Mouse (Mus musculus) forebrain, postnatal 0 days (tissue): Measurements from ENCODE around the gene Sun2. TPM values are rescaled to one million over a fixed set of nuclear protein-coding genes. Genes with fewer than 3 reads are reported as not detected.

Source experiments
- ATAC-seq: fragments of 200-750 bp; cut with Nextera tagmentation; 2 replicates; pipeline ENCODE4 v1.8.0; 2017; ENCODE audit warnings: mild to moderate bottlenecking, moderate library complexity
- DNase-seq: peaks from one replicate; pipeline ENCODE4 v3.0.0-alpha.2; 2015
- H3K27ac ChIP-seq: fragments of 300-500 bp; sonication (generic); 2 replicates; pipeline ENCODE4 v1.5.1; 2014; ENCODE audit warnings: low read depth, mild to moderate bottlenecking, antibody characterized with exemption, low read length, moderate library complexity, mixed read lengths
- H3K27me3 ChIP-seq: fragments of 300-500 bp; sonication (generic); 2 replicates; pipeline ENCODE4 v1.6.1; 2014; ENCODE audit warnings: mild to moderate bottlenecking, low read length, mixed read lengths; ENCODE audit not compliant: insufficient read depth
- H3K36me3 ChIP-seq: fragments of 300-500 bp; sonication (generic); 2 replicates; pipeline ENCODE4 v1.6.1; 2014; ENCODE audit warnings: mild to moderate bottlenecking, moderate library complexity; ENCODE audit not compliant: insufficient read depth
- H3K4me1 ChIP-seq: fragments of 300-500 bp; sonication (generic); 2 replicates; pipeline ENCODE4 v1.6.1; 2014; ENCODE audit warnings: antibody characterized with exemption; ENCODE audit not compliant: insufficient read depth
- H3K4me2 ChIP-seq: fragments of 300-500 bp; sonication (generic); 2 replicates; pipeline ENCODE4 v1.6.1; 2014; ENCODE audit warnings: low read depth, mild to moderate bottlenecking, moderate library complexity
- H3K4me3 ChIP-seq: fragments of 300-500 bp; sonication (generic); 2 replicates; pipeline ENCODE4 v1.5.1; 2014; ENCODE audit warnings: low read depth, low read length, mixed read lengths
- H3K9ac ChIP-seq: fragments of 300-500 bp; sonication (generic); 2 replicates; pipeline ENCODE4 v1.6.1; 2014; ENCODE audit warnings: mild to moderate bottlenecking
- H3K9me3 ChIP-seq: fragments of 300-500 bp; sonication (generic); 2 replicates; pipeline ENCODE4 v1.6.1; 2016; ENCODE audit warnings: low read length
- CTCF ChIP-seq: sonication (generic); IDR thresholded peaks from 2 replicates; pipeline ENCODE4 v1.5.1; 2016; ENCODE audit warnings: antibody characterized with exemption, control low read depth, low read depth
- WGBS: fragments of 180-500 bp; shearing (Covaris S2); extraction: QIAGEN DNeasy Blood & Tissue Kit; methylation state at CpG from one replicate; pipeline ENCODE4 v1.1.7; 2014; 5-methylcytosine and 5-hydroxymethylcytosine counted together
- polyA plus RNA-seq: library from polyadenylated mRNA; unstranded; fragments of >200 nt; fragmentation: Nextera tagmentation; extraction: Ambion mirVana; gene quantifications from 2 replicates; pipeline ENCODE4 v1.2.1, GENCODE M21; 2015
- total RNA-seq: library from RNA; depleted of rRNA; stranded (reverse); fragments of >200 nt; gene quantifications from 2 replicates; pipeline ENCODE4 v1.2.3, GENCODE M21; 2014

Sun2 gene
- total and polyA plus RNA-seq, 2 experiments from 2014 or later = 3.7 to 56.4 TPM

- DNase-seq (no peak), ATAC-seq (peak; percentile 6; the same call in 1 of the 2 replicates)
- Histone ChIP-seq H3K4me1 (peaks cover 16% of the 10 kb centered on the region; the same call in 1 of the 2 replicates), H3K36me3 (peaks cover 30% of the 10 kb centered on the region), H3K9me3 (no peaks in the 10 kb centered on the region), H3K4me3 (no peak overlapping the region), H3K9ac (no peak overlapping the region), H3K4me2 (no peak overlapping the region), H3K27me3 (no peaks in the 10 kb centered on the region), H3K27ac (peak overlapping the region; percentile 36; the same call in 1 of the 2 replicates)
- 59% methylated on average over 10 of the region's 10 CpGs for WGBS
- no peak for TF ChIP-seq CTCF
Measured at GRCm38 (mm10) chr15:79766168-79766567, 23.8 kb upstream of the Sun2 start.

- no peaks in the 10 kb centered on the region for H3K9me3 ChIP-seq
- 65% methylated on average over 2 of the region's 2 CpGs for WGBS
- H3K27me3 ChIP-seq = no peaks in the 10 kb centered on the region
- ATAC-seq (no peak), DNase-seq (no peak)
- no peak for TF ChIP-seq CTCF
- no peak overlapping the region for H3K4me2 ChIP-seq
- H3K4me1 ChIP-seq = peaks cover 16% of the 10 kb centered on the region; the same call in 1 of the 2 replicates
- H3K27ac ChIP-seq = 0 out of 2 replicates have a peak overlapping the region, but pooled peaks have one; percentile 5
- H3K36me3 ChIP-seq = peaks cover 34% of the 10 kb centered on the region
- no peak overlapping the region for H3K9ac ChIP-seq
- H3K4me3 ChIP-seq = no peak overlapping the region
Measured at GRCm38 (mm10) chr15:79765361-79765760, 23.0 kb upstream of the Sun2 start.

- Histone ChIP-seq H3K4me1 (peaks cover 13% of the 10 kb centered on the region; the same call in 1 of the 2 replicates), H3K27me3 (no peaks in the 10 kb centered on the region), H3K36me3 (peaks cover 34% of the 10 kb centered on the region), H3K9ac (no peak overlapping the region), H3K9me3 (no peaks in the 10 kb centered on the region), H3K4me2 (no peak overlapping the region), H3K27ac (no peak overlapping the region), H3K4me3 (no peak overlapping the region)
- WGBS = 57% methylated on average over 11 of the region's 11 CpGs
- no peak for TF ChIP-seq CTCF
- no peak for DNase-seq
- no peak; the same call in 1 of the 2 replicates for ATAC-seq
Measured at GRCm38 (mm10) chr15:79764539-79765267, 22.4 kb upstream of the Sun2 start.

GRCm38 (mm10) chr15:79763601-79764246 lies 21.4 kb upstream of the Sun2 start:
- H3K4me1 ChIP-seq = peaks cover 11% of the 10 kb centered on the region; the same call in 1 of the 2 replicates
- no peak overlapping the region for H3K4me2 ChIP-seq
- no peak overlapping the region for H3K27ac ChIP-seq
- no peak for ATAC-seq
- 80% methylated on average over 7 of the region's 7 CpGs for WGBS
- no peak overlapping the region for H3K4me3 ChIP-seq
- peaks cover 34% of the 10 kb centered on the region for H3K36me3 ChIP-seq
- no peak for DNase-seq
- no peak overlapping the region for H3K9ac ChIP-seq
- no peaks in the 10 kb centered on the region for H3K27me3 ChIP-seq
- TF ChIP-seq CTCF = no peak
- no peaks in the 10 kb centered on the region for H3K9me3 ChIP-seq

- H3K9ac ChIP-seq = no peak overlapping the region
- H3K27me3 ChIP-seq = no peaks in the 10 kb centered on the region
- 89% methylated on average over 9 of the region's 9 CpGs for WGBS
- no peak for TF ChIP-seq CTCF
- peaks cover 11% of the 10 kb centered on the region; the same call in 1 of the 2 replicates for H3K4me1 ChIP-seq
- no peak overlapping the region for H3K27ac ChIP-seq
- peaks cover 34% of the 10 kb centered on the region for H3K36me3 ChIP-seq
- H3K4me3 ChIP-seq = no peak overlapping the region
- no peak overlapping the region for H3K4me2 ChIP-seq
- ATAC-seq (no peak), DNase-seq (no peak)
- H3K9me3 ChIP-seq = no peaks in the 10 kb centered on the region
Measured at GRCm38 (mm10) chr15:79763001-79763400, 20.7 kb upstream of the Sun2 start.

- Histone ChIP-seq H3K27ac (no peak overlapping the region), H3K4me1 (peaks cover 6% of the 10 kb centered on the region; the same call in 1 of the 2 replicates), H3K9me3 (no peaks in the 10 kb centered on the region), H3K4me3 (no peak overlapping the region), H3K4me2 (no peak overlapping the region), H3K36me3 (peaks cover 34% of the 10 kb centered on the region), H3K27me3 (no peaks in the 10 kb centered on the region), H3K9ac (no peak overlapping the region)
- TF ChIP-seq CTCF = no peak
- ATAC-seq (no peak), DNase-seq (no peak)
- WGBS = 88% methylated on average over 6 of the region's 6 CpGs
Measured at GRCm38 (mm10) chr15:79760956-79761355, 18.6 kb upstream of the Sun2 start.

GRCm38 (mm10) chr15:79757118-79757517 lies 14.8 kb upstream of the Sun2 start:
- TF ChIP-seq CTCF = no peak

More at GRCm38 (mm10) chr15:79757118-79757517, 14.8 kb upstream of the Sun2 start:
- Histone ChIP-seq H3K9ac (no peak overlapping the region), H3K4me3 (no peak overlapping the region), H3K27ac (no peak overlapping the region), H3K36me3 (peaks cover 11% of the 10 kb centered on the region), H3K4me1 (no peaks in the 10 kb centered on the region), H3K4me2 (no peak overlapping the region), H3K9me3 (no peaks in the 10 kb centered on the region), H3K27me3 (no peaks in the 10 kb centered on the region)
- 94% methylated on average over 3 of the region's 3 CpGs for WGBS
- no peak for ATAC-seq
- DNase-seq = no peak
